Mouse (Mus musculus) retina, postnatal 7 days (tissue): ENCODE measurements around the gene Gipr.
A peak's percentile ranks its signal among the peaks of the same experiment; 100 is the strongest.

Source experiments
- DNase-seq: peaks from one replicate; pipeline ENCODE4 v3.0.0-alpha.2; 2012; ENCODE audit warnings: low read depth, low spot score

The Gipr gene

DNA sequence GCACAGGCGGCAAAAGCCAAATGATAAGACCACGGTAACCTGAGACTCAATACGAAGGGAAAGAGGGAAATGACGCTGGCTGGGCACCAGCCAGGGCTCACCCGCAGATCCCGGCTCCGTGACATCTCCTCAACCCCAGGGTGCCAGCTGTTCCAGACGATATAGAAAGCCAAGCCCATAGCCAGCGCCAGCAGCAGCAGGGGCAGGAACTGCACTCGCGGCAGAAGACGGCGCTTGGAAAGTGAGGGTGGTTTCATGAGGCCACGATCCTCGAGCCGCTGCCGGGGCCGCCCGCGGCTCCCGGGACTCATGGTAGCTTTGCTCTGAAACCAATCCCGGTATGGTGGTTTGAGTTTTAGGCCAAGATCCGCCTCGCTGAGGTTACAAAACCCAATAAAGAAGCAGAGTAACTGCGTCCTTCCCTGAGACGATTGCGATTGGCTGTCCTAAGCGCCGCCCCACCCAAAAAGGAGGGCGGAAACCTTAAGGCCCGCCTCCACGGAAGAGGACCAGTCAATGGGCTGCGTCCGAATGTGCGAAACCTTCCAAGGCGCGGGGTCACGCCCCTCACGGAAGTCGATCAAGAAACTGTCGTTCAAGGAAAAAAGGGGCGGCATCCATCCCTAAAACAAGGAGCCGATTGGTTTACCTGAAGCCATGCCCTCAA lies 16.9 kb downstream of the Gipr start, which contains the start of gene Qpctl:
Gene Qpctl (minus strand): TSS at position 417 of the 667 bp plus-strand sequence.
- peak; percentile 96 for DNase-seq

DNA sequence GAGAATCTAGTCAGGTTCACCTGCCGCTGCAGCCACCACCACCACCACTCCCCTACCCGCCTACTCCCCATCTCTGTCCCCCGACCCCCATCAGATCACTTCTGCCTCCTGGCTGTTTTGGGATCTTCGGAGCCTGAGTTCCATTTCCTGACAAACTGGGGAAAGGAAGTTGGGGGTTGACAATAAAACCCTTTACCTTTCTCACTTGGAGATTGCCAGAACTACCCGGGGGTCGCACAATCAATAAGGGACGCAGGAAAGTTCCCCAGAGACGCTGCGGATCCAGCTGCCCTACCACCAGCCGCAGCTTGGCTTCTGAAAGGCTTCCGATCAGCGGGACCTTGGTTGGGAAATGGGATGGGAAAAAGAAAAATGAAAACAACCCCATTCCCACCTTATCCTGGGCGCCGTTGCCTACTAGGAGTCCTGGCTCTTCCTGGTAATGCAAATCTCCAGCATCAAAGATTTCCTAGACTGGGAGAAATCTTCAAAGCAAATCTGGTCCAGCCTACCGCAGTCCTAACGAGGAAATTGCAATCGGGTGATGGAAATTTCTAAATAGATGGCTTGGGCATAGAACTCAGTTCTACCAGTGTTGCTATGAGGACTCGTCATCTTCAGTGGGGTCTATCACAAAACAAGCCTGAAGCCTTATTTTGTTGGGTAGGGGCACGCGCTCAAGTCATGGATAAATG lies 17.6 kb downstream of the Gipr start:
- DNase-seq: no peak

- no peak for DNase-seq
These were observed 18.4 kb downstream of the Gipr start for GRCm38 (mm10) chr7:19147497-19148045.

- DNase-seq: no peak
These were observed 19.1 kb downstream of the Gipr start for GRCm38 (mm10) chr7:19146793-19147192.

DNA sequence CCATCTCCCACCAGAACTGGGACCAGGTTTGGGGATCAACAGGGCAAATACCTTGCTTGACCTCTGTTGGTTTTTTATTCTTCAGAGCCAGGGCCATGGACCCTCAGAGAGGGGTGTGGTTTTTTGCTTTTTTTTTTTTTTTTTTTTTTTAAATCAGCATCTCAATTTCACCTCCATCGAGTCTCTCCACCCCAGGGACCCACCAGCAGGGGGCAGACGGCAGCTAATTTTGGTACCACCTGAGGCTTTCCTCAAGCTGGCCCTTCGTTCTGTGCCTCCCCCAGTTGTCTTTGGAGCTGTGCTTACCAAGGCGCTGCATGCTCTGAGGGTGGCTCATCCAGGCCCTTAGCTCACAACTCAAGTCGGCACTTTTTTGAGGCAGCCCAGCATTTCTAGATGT lies 28.5 kb downstream of the Gipr start:
- DNase-seq: no peak

GRCm38 (mm10) chr7:19136673-19137334 lies 29.1 kb downstream of the Gipr start:
- no peak for DNase-seq

DNA sequence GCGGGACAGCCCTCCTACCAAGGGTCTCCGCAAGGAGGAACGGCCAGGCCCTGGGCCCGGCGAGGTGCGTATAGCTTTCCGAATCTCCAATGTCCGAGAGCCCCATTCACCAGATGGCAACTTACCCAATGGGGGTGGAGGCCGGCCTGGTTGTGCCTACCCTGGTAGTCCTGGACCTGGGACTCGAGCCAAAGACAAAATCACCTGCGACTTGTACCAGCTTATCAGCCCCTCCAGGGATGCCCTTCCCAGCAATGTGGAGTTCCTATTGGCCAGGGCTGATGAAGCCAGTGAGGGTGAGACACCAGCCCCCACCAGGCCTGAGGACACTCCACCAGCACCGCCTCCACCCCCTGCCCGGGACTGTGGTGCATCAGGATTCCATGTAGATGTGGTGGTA lies 29.8 kb downstream of the Gipr start:
- DNase-seq: no peak

DNA sequence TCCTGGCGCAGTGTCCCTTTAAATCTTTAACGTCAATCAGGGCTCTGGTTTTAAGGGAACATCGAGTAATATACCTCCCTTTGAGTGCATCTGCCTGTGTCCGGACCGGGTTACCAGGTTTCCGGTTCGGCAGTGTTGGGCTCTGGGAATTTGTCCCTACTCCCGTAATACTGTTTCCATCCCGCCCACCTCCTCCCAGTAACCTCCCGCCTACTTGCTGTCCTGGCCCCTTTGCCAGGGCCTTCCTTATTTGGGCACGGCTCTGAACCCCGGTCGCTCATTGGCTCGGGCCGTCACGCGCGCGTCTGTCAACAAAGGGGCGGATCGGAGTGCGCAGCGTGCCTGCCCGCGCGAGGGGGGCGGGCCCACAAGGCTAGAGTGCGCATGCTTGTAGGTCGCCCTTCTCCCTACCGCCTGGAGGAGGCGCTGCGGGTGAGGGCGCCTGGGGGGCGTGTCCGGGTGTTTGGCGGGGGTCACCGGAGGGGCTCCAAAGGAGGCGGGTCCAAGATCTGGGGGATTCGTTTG lies 34.5 kb downstream of the Gipr start:
- DNase-seq: peak; percentile 96

DNA sequence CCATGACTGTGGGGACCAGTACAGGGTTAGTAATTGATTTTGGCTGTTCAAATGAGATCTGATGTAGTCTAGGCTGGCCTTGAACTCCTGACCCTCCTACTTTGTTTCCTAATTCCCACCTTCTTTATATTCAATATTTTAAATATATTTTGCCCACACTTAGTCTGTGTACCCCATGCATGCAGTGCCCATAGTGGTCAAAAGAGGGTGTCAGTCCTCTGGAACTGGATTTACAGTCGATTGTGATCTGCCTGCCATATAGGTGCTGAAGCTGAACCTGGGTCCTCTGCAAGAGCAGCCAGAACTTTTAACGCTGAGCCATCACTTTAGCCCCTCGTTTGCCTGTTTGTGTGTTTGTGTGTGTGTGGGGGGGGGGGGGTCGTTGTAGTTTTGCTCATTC lies 35.3 kb downstream of the Gipr start:
- DNase-seq: no peak

DNA sequence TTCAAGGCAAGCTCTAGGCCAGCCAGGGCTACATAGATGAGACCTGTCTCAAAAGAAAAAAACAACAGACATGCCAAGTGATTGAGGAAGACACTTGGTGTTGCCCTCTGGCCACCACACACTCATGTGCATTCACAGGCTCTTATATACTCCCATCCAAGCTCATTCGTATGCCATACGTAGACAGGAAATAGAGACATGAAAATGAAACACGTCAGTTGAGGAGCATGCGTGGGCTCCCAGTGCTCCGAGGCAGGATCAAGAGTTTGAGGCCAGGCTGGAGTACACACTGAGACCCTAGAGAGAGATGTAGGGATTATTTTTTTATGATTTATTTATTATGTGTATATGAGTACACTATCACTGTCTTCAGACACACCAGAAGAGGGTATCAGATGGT lies 36.5 kb downstream of the Gipr start:
- no peak for DNase-seq

- DNase-seq: no peak
These were observed 38.2 kb downstream of the Gipr start for GRCm38 (mm10) chr7:19127744-19128143.

GRCm38 (mm10) chr7:19124713-19125112 lies 41.2 kb downstream of the Gipr start:
- no peak for DNase-seq

- no peak for DNase-seq
These were observed 44.2 kb downstream of the Gipr start for GRCm38 (mm10) chr7:19121686-19122085.

GRCm38 (mm10) chr7:19119631-19120429 lies 46.1 kb downstream of the Gipr start, which contains the start of gene Fbxo46:
Gene Fbxo46, plus strand, starts transcription at chr7:19119859.
- DNase-seq: peak; percentile 96

DNA sequence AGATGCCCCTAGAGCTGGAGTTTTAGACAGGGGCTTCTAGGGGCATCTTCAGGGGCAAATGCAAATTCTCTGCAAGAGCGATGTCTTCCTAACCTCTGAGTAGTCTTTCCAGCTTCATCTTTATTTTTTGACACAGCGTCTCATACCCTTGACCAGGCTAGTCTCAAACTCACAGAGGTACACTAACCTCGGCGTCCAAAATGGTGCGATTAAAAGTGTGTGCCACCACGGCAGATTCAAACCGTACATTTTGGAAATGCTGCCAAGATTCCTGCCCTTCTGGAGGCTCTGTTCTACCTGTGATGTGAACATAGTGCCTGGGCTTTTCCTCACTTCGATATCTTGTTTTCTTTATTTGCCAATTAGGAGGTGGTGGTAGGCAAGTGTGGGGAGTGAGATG lies 46.8 kb downstream of the Gipr start:
- DNase-seq: no peak

DNA sequence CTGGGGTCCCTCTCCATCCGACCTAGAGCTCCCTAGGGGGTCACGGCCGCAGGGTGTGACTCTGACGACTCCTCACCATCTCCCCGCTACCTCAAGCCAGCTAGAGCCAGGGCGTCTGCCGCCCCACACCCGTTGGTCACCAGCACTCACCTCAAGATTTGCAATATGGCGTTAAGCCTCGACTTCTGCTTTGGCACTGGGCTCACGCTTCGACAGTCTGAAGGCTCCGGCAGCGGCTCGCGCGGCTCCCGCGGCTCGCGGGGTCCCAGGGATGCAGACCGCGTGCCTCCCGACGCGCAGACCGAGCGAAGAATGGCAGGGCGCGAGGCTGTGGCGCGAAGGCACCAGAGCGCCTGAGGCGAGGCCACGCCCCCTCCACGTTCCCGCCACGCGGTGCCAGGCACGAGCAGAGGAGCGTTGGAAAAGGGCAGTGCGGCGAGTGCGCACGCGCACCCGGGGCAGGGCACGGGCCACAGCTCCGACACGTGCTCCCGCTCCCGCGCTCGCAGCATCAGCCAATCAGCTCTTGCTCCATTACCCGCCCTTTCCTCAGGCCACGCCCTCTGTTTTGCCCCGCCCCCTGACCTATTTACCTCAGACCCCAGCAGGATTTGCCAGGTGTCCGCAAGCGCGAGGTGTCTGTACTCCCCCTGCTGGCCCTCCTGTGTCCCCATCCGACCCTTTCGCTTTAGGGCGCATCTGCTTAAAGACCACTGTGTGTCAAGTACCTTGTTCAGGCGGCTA lies 47.7 kb downstream of the Gipr start, which contains the start of gene Gm4969:
Gene Gm4969 (minus strand): TSS at position 341 of the 744 bp plus-strand sequence.
- peak; percentile 91 for DNase-seq

DNA sequence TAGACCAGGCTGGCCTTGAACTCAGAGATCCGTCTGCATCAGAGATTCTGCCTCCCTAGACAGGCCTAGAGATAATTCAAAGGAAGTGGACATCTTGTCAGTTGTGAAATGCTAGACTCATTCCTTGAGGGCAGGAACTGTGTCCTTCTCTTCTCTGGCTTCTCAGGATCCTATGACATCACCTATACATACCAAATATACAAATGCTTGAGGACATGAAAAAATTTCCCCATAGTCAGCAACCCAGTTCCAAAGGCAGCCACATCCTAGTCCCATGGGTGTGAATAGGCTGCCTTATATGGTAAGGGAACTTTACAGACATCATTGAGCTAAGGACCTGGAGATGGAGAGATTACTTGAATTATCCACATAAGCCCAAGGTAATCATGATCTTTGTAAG lies 56.4 kb downstream of the Gipr start:
- DNase-seq: no peak

DNA sequence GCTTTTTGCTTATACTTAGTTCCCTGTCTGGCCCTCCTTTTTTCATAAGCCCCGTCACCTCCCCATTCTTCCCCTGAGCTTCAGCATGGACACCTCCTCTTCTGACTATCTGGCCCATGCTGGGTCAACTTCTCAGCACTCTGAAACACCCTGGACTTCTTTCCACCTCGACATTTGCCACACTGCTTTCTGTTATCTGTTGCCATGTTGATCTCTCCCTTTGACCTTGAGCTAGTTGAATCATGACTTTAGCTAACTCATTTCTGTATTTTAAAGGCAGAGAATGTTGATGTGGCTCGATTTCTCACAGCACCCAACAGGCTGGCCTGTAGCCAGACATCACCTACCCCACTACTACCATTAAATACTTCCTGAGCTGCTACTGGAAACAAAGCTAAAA lies 58.5 kb downstream of the Gipr start:
- DNase-seq: no peak
